Mouse (Mus musculus) MEL (cell line): ENCODE data around the gene Gm5155.
"Not testable (repeated sequence)": the region's sequence is repeated elsewhere in the genome, so short reads cannot be mapped to it uniquely, and the experiment has no call there.

Experiments used
- CHD1 ChIP-seq: IDR thresholded peaks from 2 replicates; pipeline ENCODE4 v1.6.1; 2012; ENCODE audit warnings: low read depth, mild to moderate bottlenecking, inconsistent platforms, low read length, improper control_type of control experiment
- CTCF ChIP-seq, 3 experiments: IDR thresholded peaks in 2 of 3; conservative IDR thresholded peaks in 1 of 3; 2 replicates each; pipeline ENCODE4 v1.5.1; 2011 to 2012; ENCODE audit warnings: low read length in 3 of 3, low read depth in 2 of 3, mild to moderate bottlenecking in 2 of 3, improper control_type of control experiment in 1 of 3, inconsistent platforms in 1 of 3, mixed read lengths in 1 of 3, moderate library complexity in 1 of 3; ENCODE audit not compliant: control insufficient read depth in 1 of 3, insufficient read depth in 1 of 3, poor library complexity in 1 of 3, severe bottlenecking in 1 of 3
- ETS1 ChIP-seq: IDR thresholded peaks from 2 replicates; pipeline ENCODE4 v1.6.1; 2012; ENCODE audit warnings: low read depth, mild to moderate bottlenecking, inconsistent platforms, low read length, improper control_type of control experiment, moderate library complexity
- HCFC1 ChIP-seq: IDR thresholded peaks from 2 replicates; pipeline ENCODE4 v1.6.1; 2012; ENCODE audit warnings: low read depth, mild to moderate bottlenecking, inconsistent platforms, low read length, improper control_type of control experiment, moderate library complexity
- MAFK ChIP-seq: IDR thresholded peaks from 2 replicates; pipeline ENCODE4 v1.6.1; 2011; ENCODE audit warnings: low read depth, mild to moderate bottlenecking, low read length, improper control_type of control experiment, borderline replicate concordance
- NRF1 ChIP-seq: IDR thresholded peaks from 2 replicates; pipeline ENCODE4 v1.6.1; 2014; ENCODE audit warnings: low read depth, mild to moderate bottlenecking, inconsistent platforms, low read length, improper control_type of control experiment, moderate library complexity; ENCODE audit not compliant: poor library complexity, insufficient read depth, severe bottlenecking
- POLR2A ChIP-seq, 2 experiments: IDR thresholded peaks; 2 replicates each; pipeline ENCODE4 v1.6.1; 2011 to 2012; ENCODE audit warnings: low read length in 2 of 2, mild to moderate bottlenecking in 2 of 2, control low read depth in 1 of 2, improper control_type of control experiment in 1 of 2, low read depth in 1 of 2, moderate library complexity in 1 of 2; ENCODE audit not compliant: control insufficient read depth in 1 of 2, insufficient read depth in 1 of 2, poor library complexity in 1 of 2
- RAD21 ChIP-seq: IDR thresholded peaks from 2 replicates; pipeline ENCODE4 v1.6.1; 2011; ENCODE audit warnings: mild to moderate bottlenecking, low read depth, low read length, improper control_type of control experiment
- RCOR1 ChIP-seq: IDR thresholded peaks from 2 replicates; pipeline ENCODE4 v1.6.1; 2012; ENCODE audit warnings: low read depth, mild to moderate bottlenecking, inconsistent platforms, low read length, improper control_type of control experiment

DNA sequence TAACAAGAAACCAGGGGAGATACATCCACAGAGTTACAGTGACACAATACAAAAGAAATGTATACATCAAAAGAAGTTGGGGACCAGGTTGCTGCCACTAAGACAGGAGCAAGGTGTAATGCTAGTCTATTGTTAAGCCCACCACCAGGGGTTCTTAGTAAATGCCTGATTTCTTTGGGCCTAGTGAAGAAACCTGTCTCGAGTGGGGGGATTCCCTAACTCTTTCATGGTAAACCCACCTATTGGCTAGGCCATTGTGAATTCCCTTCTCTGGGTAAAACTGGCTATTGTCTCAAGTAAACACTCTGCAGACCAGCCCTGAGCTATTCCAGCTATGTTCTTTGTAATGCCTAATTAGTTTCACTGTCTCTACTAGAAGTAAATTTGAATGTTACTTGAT lies 23.8 kb downstream of the Gm5155 start:
- not testable (repeated sequence) for TF ChIP-seq CTCF (IDR thresholded peaks at IDR 0.05 in 2 of 3, conservative IDR thresholded peaks at IDR 0.05 in 1 of 3; ENCODE audit: control insufficient read depth in 1 of 3, insufficient read depth in 1 of 3, low read depth in 2 of 3, low read length in 3 of 3, poor library complexity in 1 of 3, severe bottlenecking in 1 of 3); NRF1; ETS1; HCFC1; CHD1; POLR2A (IDR thresholded peaks at IDR 0.05; ENCODE audit: control insufficient read depth in 1 of 2, insufficient read depth in 1 of 2, low read depth in 1 of 2, low read length in 2 of 2, poor library complexity in 1 of 2); RAD21; MAFK; RCOR1
